Mouse (Mus musculus): ENCODE results near the gene Foxo3. TPM values are rescaled to one million over a fixed set of nuclear protein-coding genes. Genes with fewer than 3 reads are reported as not detected.

The Foxo3 gene
- polyA plus RNA-seq, 1 experiment from 2014 or later: 9.5 TPM

- no peaks in the 10 kb centered on the region for H3K27me3 ChIP-seq (replicated peaks; ENCODE audit: control insufficient read depth, insufficient read depth, low read length)
- no peaks in the 10 kb centered on the region; the same call in none of the 2 replicates for H3K4me1 ChIP-seq (replicated peaks; ENCODE audit: control insufficient read depth, insufficient read depth, low read length)
- H3K9me3 ChIP-seq (ENCODE audit: control insufficient read depth, low read length): no peaks in the 10 kb centered on the region
- H3K4me2 ChIP-seq (ENCODE audit: low read length): no peak overlapping the region
- DNase-seq (ENCODE audit: low spot score) (no peak), ATAC-seq (replicated peaks; ENCODE audit: low FRiP score, low TSS enrichment, low read depth) (no peak)
- WGBS: 37% methylated on average over 14 of the region's 14 CpGs
- no peak overlapping the region for H3K9ac ChIP-seq (ENCODE audit: low read length)
- no peak overlapping the region for H3K4me3 ChIP-seq (ENCODE audit: low read depth, low read length)
- no peak overlapping the region for H3K27ac ChIP-seq (ENCODE audit: low read depth)
- H3K36me3 ChIP-seq (ENCODE audit: control insufficient read depth, insufficient read depth, low read length): no peaks in the 10 kb centered on the region
Observed at GRCm38 (mm10) chr10:42152426-42153205, 123.9 kb downstream of the Foxo3 start.

GRCm38 (mm10) chr10:42149767-42150166 lies 126.8 kb downstream of the Foxo3 start:
- no peaks in the 10 kb centered on the region for H3K9me3 ChIP-seq (ENCODE audit: control insufficient read depth, low read length)
- 78% methylated on average over 3 of the region's 3 CpGs for WGBS
- no peak overlapping the region for H3K9ac ChIP-seq (ENCODE audit: low read length)
- H3K27me3 ChIP-seq (replicated peaks; ENCODE audit: control insufficient read depth, insufficient read depth, low read length): no peaks in the 10 kb centered on the region
- no peak overlapping the region for H3K27ac ChIP-seq (ENCODE audit: low read depth)
- no peaks in the 10 kb centered on the region; the same call in none of the 2 replicates for H3K4me1 ChIP-seq (replicated peaks; ENCODE audit: control insufficient read depth, insufficient read depth, low read length)
- ATAC-seq (replicated peaks; ENCODE audit: low FRiP score, low TSS enrichment, low read depth): no peak
- no peak overlapping the region for H3K4me2 ChIP-seq (ENCODE audit: low read length)
- H3K36me3 ChIP-seq (ENCODE audit: control insufficient read depth, insufficient read depth, low read length): no peaks in the 10 kb centered on the region
- DNase-seq (ENCODE audit: low spot score): no peak
- no peak overlapping the region for H3K4me3 ChIP-seq (ENCODE audit: low read depth, low read length)

GRCm38 (mm10) chr10:42148326-42148725 lies 128.2 kb downstream of the Foxo3 start:
- H3K4me2 ChIP-seq (ENCODE audit: low read length): no peak overlapping the region
- H3K27ac ChIP-seq (ENCODE audit: low read depth): no peak overlapping the region
- H3K36me3 ChIP-seq (ENCODE audit: control insufficient read depth, insufficient read depth, low read length): no peaks in the 10 kb centered on the region
- no peaks in the 10 kb centered on the region; the same call in none of the 2 replicates for H3K4me1 ChIP-seq (replicated peaks; ENCODE audit: control insufficient read depth, insufficient read depth, low read length)
- no peaks in the 10 kb centered on the region for H3K9me3 ChIP-seq (ENCODE audit: control insufficient read depth, low read length)
- ATAC-seq (replicated peaks; ENCODE audit: low FRiP score, low TSS enrichment, low read depth): no peak
- no peak overlapping the region for H3K9ac ChIP-seq (ENCODE audit: low read length)
- H3K4me3 ChIP-seq (ENCODE audit: low read depth, low read length): no peak overlapping the region
- WGBS: 64% methylated on average over 3 of the region's 3 CpGs
- DNase-seq (ENCODE audit: low spot score): no peak
- H3K27me3 ChIP-seq (replicated peaks; ENCODE audit: control insufficient read depth, insufficient read depth, low read length): no peaks in the 10 kb centered on the region

- Histone ChIP-seq H3K4me3 (ENCODE audit: low read depth, low read length) (no peak overlapping the region), H3K27ac (ENCODE audit: low read depth) (no peak overlapping the region), H3K4me2 (ENCODE audit: low read length) (no peak overlapping the region), H3K9me3 (ENCODE audit: control insufficient read depth, low read length) (no peaks in the 10 kb centered on the region), H3K27me3 (replicated peaks; ENCODE audit: control insufficient read depth, insufficient read depth, low read length) (no peaks in the 10 kb centered on the region), H3K36me3 (ENCODE audit: control insufficient read depth, insufficient read depth, low read length) (no peaks in the 10 kb centered on the region), H3K4me1 (replicated peaks; ENCODE audit: control insufficient read depth, insufficient read depth, low read length) (no peaks in the 10 kb centered on the region), H3K9ac (ENCODE audit: low read length) (no peak overlapping the region)
- DNase-seq (ENCODE audit: low spot score) (no peak), ATAC-seq (replicated peaks; ENCODE audit: low FRiP score, low TSS enrichment, low read depth) (no peak)
- WGBS: 57% methylated on average over 5 of the region's 5 CpGs
Observed at GRCm38 (mm10) chr10:42145221-42145620, 131.3 kb downstream of the Foxo3 start.

- Histone ChIP-seq H3K36me3 (ENCODE audit: control insufficient read depth, insufficient read depth, low read length) (no peaks in the 10 kb centered on the region), H3K27me3 (replicated peaks; ENCODE audit: control insufficient read depth, insufficient read depth, low read length) (no peaks in the 10 kb centered on the region), H3K4me1 (replicated peaks; ENCODE audit: control insufficient read depth, insufficient read depth, low read length) (no peaks in the 10 kb centered on the region), H3K9ac (ENCODE audit: low read length) (no peak overlapping the region), H3K9me3 (ENCODE audit: control insufficient read depth, low read length) (no peaks in the 10 kb centered on the region), H3K27ac (ENCODE audit: low read depth) (no peak overlapping the region), H3K4me3 (ENCODE audit: low read depth, low read length) (no peak overlapping the region), H3K4me2 (ENCODE audit: low read length) (no peak overlapping the region)
- ATAC-seq (replicated peaks; ENCODE audit: low FRiP score, low TSS enrichment, low read depth) (no peak), DNase-seq (ENCODE audit: low spot score) (no peak)
- 66% methylated on average over 5 of the region's 5 CpGs for WGBS
Observed at GRCm38 (mm10) chr10:42144788-42145187, 131.8 kb downstream of the Foxo3 start.

GRCm38 (mm10) chr10:42144176-42144575 lies 132.4 kb downstream of the Foxo3 start:
- ATAC-seq (replicated peaks; ENCODE audit: low FRiP score, low TSS enrichment, low read depth) (no peak), DNase-seq (ENCODE audit: low spot score) (no peak)
- Histone ChIP-seq H3K27ac (ENCODE audit: low read depth) (no peak overlapping the region), H3K4me1 (replicated peaks; ENCODE audit: control insufficient read depth, insufficient read depth, low read length) (no peaks in the 10 kb centered on the region), H3K4me3 (ENCODE audit: low read depth, low read length) (no peak overlapping the region), H3K4me2 (ENCODE audit: low read length) (no peak overlapping the region), H3K27me3 (replicated peaks; ENCODE audit: control insufficient read depth, insufficient read depth, low read length) (no peaks in the 10 kb centered on the region), H3K36me3 (ENCODE audit: control insufficient read depth, insufficient read depth, low read length) (no peaks in the 10 kb centered on the region), H3K9me3 (ENCODE audit: control insufficient read depth, low read length) (no peaks in the 10 kb centered on the region), H3K9ac (ENCODE audit: low read length) (no peak overlapping the region)
- 37% methylated on average over 2 of the region's 2 CpGs for WGBS

GRCm38 (mm10) chr10:42142791-42143190 lies 133.8 kb downstream of the Foxo3 start:
- H3K4me3 ChIP-seq (ENCODE audit: low read depth, low read length): no peak overlapping the region
- no peak overlapping the region for H3K4me2 ChIP-seq (ENCODE audit: low read length)
- no peak for ATAC-seq (replicated peaks; ENCODE audit: low FRiP score, low TSS enrichment, low read depth)
- no peaks in the 10 kb centered on the region for H3K27me3 ChIP-seq (replicated peaks; ENCODE audit: control insufficient read depth, insufficient read depth, low read length)
- H3K9ac ChIP-seq (ENCODE audit: low read length): no peak overlapping the region
- H3K9me3 ChIP-seq (ENCODE audit: control insufficient read depth, low read length): no peaks in the 10 kb centered on the region
- WGBS: 86% methylated on average over 1 of the region's 1 CpGs
- H3K36me3 ChIP-seq (ENCODE audit: control insufficient read depth, insufficient read depth, low read length): no peaks in the 10 kb centered on the region
- H3K4me1 ChIP-seq (replicated peaks; ENCODE audit: control insufficient read depth, insufficient read depth, low read length): no peaks in the 10 kb centered on the region
- no peak for DNase-seq (ENCODE audit: low spot score)
- no peak overlapping the region for H3K27ac ChIP-seq (ENCODE audit: low read depth)

- H3K36me3 ChIP-seq (ENCODE audit: control insufficient read depth, insufficient read depth, low read length): no peaks in the 10 kb centered on the region
- WGBS: 60% methylated on average over 9 of the region's 9 CpGs
- H3K4me2 ChIP-seq (ENCODE audit: low read length): no peak overlapping the region
- H3K4me1 ChIP-seq (replicated peaks; ENCODE audit: control insufficient read depth, insufficient read depth, low read length): no peaks in the 10 kb centered on the region
- H3K9ac ChIP-seq (ENCODE audit: low read length): no peak overlapping the region
- no peak for ATAC-seq (replicated peaks; ENCODE audit: low FRiP score, low TSS enrichment, low read depth)
- H3K27ac ChIP-seq (ENCODE audit: low read depth): no peak overlapping the region
- H3K4me3 ChIP-seq (ENCODE audit: low read depth, low read length): no peak overlapping the region
- DNase-seq (ENCODE audit: low spot score): no peak
- no peaks in the 10 kb centered on the region for H3K27me3 ChIP-seq (replicated peaks; ENCODE audit: control insufficient read depth, insufficient read depth, low read length)
- no peaks in the 10 kb centered on the region for H3K9me3 ChIP-seq (ENCODE audit: control insufficient read depth, low read length)
Observed at GRCm38 (mm10) chr10:42142081-42142480, 134.5 kb downstream of the Foxo3 start.

GRCm38 (mm10) chr10:42139749-42140148 lies 136.8 kb downstream of the Foxo3 start:
- Histone ChIP-seq H3K4me2 (ENCODE audit: low read length) (no peak overlapping the region), H3K4me3 (ENCODE audit: low read depth, low read length) (no peak overlapping the region), H3K27ac (ENCODE audit: low read depth) (no peak overlapping the region), H3K36me3 (ENCODE audit: control insufficient read depth, insufficient read depth, low read length) (no peaks in the 10 kb centered on the region), H3K27me3 (replicated peaks; ENCODE audit: control insufficient read depth, insufficient read depth, low read length) (no peaks in the 10 kb centered on the region), H3K9me3 (ENCODE audit: control insufficient read depth, low read length) (no peaks in the 10 kb centered on the region), H3K4me1 (replicated peaks; ENCODE audit: control insufficient read depth, insufficient read depth, low read length) (0 out of 2 replicates have a peak, but pooled peaks cover 4% of the 10 kb centered on the region), H3K9ac (ENCODE audit: low read length) (no peak overlapping the region)
- 66% methylated on average over 1 of the region's 1 CpGs for WGBS
- ATAC-seq (replicated peaks; ENCODE audit: low FRiP score, low TSS enrichment, low read depth): no peak
- DNase-seq (ENCODE audit: low spot score): no peak
